Mouse (Mus musculus) G1E (cell line): ENCODE data around the gene Bbof1.

Experiments
- CTCF ChIP-seq: IDR thresholded peaks from 2 replicates; pipeline ENCODE4 v1.5.1; 2012; ENCODE audit warnings: low read depth, low read length, inconsistent platforms, mixed read lengths
- GATA1 ChIP-seq: IDR thresholded peaks from 2 replicates; pipeline ENCODE4 v1.6.1; 2012; ENCODE audit warnings: borderline replicate concordance, low read length, inconsistent platforms, mixed read lengths
- GATA2 ChIP-seq: IDR thresholded peaks from 2 replicates; pipeline ENCODE4 v1.6.1; 2012; ENCODE audit warnings: low read depth, low read length, inconsistent platforms, borderline replicate concordance
- POLR2AphosphoS5 ChIP-seq: IDR thresholded peaks from 2 replicates; pipeline ENCODE4 v1.6.1; 2012; ENCODE audit warnings: low read depth, low read length, inconsistent platforms; ENCODE audit not compliant: insufficient replicate concordance

DNA sequence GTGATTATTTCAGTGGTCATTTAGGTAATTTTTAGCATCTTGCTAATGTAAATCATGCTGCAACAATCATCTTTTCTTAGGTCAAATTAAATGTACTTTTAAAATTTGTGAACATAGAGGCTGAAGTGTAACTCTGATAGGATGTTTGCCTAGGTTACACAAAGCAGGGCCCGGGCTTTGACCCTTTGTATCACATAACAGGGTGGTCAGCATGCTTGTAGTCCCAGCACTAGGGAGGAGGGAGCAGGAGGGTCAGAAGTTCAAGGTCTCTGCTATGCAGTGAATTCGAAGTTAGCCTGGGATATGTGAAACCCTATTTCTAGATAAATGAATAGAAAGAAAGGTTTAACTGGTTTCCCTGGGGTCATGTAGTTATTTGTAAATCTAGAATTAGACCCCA lies 72.4 kb downstream of the Bbof1 start:
- TF ChIP-seq CTCF (no peak), POLR2AphosphoS5 (no peak), GATA2 (no peak), GATA1 (no peak)
